Mouse (Mus musculus): ENCODE data around the gene Bckdhb. TPM values are rescaled to one million over a fixed set of nuclear protein-coding genes. Genes with fewer than 3 reads are reported as not detected.

Bckdhb gene
- polyA plus RNA-seq, 1 experiment, result 6.1 TPM

DNA sequence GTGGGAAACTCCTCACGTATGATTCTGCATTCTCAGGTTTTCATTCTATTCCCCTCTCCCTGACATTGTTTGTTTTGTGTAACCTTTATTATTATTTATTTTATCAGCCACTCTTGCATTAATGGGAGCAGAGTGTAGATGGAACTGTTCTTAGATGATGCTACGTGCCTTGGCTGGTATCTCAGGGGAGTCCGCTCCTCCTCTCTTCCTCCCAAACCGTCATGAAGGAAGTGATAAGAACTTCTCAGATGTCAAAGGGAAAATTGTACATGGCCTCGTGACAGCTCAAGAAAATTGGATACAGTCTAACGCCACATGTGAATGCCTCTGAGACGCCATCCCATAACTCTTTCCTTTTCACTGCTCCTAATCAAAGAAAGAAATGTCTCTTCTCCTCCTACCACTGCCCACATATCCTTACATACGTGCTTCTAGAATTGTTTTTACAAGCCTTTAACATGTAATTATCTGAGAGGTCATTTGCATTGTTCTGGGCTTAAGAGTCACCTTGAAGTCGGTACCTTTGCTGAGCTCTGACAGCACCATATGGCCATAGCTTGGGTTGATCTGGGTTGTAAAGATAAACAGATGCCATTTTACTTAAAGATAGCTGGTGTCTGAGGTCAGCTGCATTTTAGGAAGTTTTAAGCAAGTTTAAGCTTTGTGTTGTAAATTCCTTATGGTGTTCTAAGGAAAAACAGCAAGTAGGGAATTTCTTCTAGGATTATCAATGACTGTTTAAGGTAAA, 165.5 kb downstream of the Bckdhb start:
- WGBS, result 85% methylated on average over 9 of the region's 9 CpGs
- no peak for DNase-seq (ENCODE audit: low read depth, low spot score)

DNA sequence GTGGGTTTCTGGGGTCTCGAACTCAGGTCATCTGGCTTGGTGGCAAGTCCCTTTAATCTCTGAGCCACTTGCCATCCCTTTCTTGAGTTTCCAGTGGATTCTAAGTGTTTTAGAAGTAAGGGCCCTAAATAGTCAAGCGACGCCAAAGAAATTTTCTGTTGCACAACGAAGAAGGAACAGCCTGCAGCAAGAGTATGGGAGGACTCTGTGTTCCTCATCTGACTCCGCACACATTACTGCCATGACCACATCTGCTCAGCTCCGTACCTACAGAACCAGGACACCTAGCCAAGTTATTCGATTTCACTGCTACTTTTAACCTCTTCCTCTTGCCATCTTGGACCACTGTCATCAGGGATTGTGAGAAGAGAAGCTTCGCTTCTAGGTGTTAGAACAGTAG, 168.0 kb downstream of the Bckdhb start:
- no peak for DNase-seq (ENCODE audit: low read depth, low spot score)

GRCm38 (mm10) chr9:84094111-84094510, 169.2 kb downstream of the Bckdhb start:
- DNase-seq (ENCODE audit: low read depth, low spot score), result no peak
- 86% methylated on average over 6 of the region's 6 CpGs for WGBS

More for the DNA sequence above, 168.0 kb downstream of the Bckdhb start:
- WGBS, result 93% methylated on average over 8 of the region's 8 CpGs

GRCm38 (mm10) chr9:84096484-84097015, 171.6 kb downstream of the Bckdhb start:
- no peak for DNase-seq (ENCODE audit: low read depth, low spot score)
- WGBS, result 97% methylated on average over 13 of the region's 13 CpGs

GRCm38 (mm10) chr9:84103344-84103743, 178.4 kb downstream of the Bckdhb start:
- no peak for DNase-seq (ENCODE audit: low read depth, low spot score)
- 94% methylated on average over 7 of the region's 7 CpGs for WGBS

DNA sequence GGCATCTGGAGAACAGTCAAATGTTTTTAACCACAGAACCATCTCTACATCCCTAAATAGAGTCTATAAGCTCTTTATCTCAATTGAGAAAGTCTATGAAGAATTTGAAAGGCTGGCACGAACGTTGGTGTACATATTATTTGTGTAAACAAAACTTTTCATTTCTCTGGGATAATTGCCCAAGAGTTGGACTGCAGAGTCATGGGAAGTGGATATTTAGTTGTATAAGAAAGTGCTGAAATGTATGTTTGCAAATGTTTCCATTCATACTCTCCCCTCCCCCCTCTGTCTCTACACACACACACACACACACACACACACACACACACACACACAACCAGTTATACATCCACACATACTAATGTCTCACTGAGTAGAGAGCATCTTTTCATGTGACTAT, 181.5 kb downstream of the Bckdhb start:
- no peak for DNase-seq (ENCODE audit: low read depth, low spot score)
- 16% methylated on average over 2 of the region's 2 CpGs for WGBS

- DNase-seq (ENCODE audit: low read depth, low spot score), result no peak
- 19% methylated on average over 20 of the region's 20 CpGs for WGBS
Measured at GRCm38 (mm10) chr9:84107045-84107813, 182.3 kb downstream of the Bckdhb start.

DNA sequence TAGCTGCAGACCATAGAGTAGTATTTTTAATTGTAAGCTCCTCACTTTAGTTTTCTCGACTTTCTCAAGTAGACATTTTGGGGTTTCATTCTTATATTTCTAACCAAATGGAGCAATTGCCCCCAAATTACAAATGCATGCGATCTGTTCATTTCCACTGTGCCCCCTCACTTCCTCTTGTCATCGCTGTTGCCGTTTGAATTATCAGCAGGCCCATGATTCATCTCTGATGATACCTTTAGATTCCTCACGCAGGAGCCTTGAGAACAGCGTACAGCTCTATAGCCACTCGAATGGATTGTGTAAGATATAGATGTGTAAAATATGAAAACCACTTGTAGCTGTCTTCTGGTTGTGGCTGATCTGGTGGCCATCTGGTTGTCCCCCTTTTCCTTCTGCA, 183.6 kb downstream of the Bckdhb start:
- 91% methylated on average over 7 of the region's 7 CpGs for WGBS
- DNase-seq (ENCODE audit: low read depth, low spot score), result no peak

- DNase-seq (ENCODE audit: low read depth, low spot score), result no peak
- WGBS, result 73% methylated on average over 6 of the region's 6 CpGs
Measured at GRCm38 (mm10) chr9:84109777-84110478, 185.0 kb downstream of the Bckdhb start.

DNA sequence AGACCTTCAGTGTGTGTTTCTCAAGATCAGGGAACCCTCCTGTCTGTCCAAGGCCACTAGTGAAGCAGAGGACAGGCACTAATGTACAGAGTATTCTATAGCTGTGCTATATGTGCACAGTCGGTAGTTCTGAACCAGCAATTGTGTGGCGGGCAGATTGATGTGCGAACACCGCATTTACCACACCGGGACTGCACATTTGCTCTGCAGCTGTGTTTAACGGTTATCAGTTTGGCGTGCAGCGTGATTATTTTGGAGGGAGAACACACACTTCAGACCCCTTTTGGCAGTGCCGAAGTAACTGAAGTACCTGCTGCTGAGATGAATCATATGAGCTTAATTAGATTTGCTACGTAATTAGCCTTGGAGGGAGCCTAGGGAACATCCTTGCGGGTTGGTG, 185.7 kb downstream of the Bckdhb start:
- 83% methylated on average over 11 of the region's 11 CpGs for WGBS
- DNase-seq (ENCODE audit: low read depth, low spot score), result no peak

DNA sequence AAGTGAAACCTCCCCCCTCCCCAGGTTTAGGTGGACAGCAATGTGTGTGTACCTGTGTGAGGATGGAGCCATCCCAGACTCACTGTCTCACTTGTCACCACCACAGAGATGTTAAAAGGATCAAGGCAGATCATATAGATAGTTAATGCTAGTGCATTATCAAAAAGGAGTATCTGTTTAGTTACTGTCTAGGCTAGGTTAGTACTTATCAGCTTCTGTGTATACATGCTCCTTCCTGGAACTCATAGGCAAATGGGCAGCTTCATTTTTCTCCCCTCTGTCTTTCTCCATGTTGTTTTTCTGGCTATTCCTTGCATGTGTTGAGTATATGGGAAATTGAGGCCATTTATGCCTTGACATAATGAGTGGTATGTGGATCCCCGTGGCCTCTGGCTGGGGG, 187.4 kb downstream of the Bckdhb start:
- WGBS, result 50% methylated on average over 1 of the region's 1 CpGs
- no peak for DNase-seq (ENCODE audit: low read depth, low spot score)

DNA sequence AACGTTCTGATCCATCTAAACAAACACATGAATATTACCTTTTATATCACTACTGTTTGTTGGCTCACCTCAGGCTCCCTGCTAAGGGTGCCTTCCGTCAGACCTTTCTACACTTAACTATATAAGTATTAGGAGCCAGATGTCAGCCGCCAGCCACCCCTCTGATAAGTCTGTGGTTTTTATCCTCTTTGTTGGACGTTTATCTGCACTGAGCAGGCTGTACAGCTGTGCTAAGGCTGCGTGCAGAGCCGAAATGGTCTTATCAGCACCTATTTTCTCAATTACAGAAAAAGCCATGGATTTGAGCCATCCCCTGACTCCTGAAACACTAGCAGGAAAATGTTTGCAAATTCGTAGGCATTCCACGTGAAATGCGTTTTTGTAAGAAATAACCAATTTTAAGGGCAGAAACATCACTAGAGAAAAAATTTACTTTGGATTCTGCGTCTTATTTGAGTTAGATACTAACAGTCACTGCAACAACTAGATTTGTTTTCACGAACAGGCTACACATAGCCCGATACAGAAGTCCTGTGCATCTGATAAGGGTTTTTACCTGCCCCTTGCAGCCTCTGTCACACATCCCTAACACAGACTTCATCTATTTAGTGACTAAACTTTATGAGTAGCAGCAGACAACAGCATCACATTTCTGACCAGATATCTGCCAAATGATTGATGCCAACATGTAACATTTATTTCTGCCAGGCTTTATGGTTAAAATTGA, 188.1 kb downstream of the Bckdhb start:
- 84% methylated on average over 12 of the region's 12 CpGs for WGBS
- DNase-seq (ENCODE audit: low read depth, low spot score), result no peak

- WGBS, result 79% methylated on average over 13 of the region's 13 CpGs
- DNase-seq (ENCODE audit: low read depth, low spot score), result no peak
Measured at GRCm38 (mm10) chr9:84114254-84114653, 189.3 kb downstream of the Bckdhb start.

DNA sequence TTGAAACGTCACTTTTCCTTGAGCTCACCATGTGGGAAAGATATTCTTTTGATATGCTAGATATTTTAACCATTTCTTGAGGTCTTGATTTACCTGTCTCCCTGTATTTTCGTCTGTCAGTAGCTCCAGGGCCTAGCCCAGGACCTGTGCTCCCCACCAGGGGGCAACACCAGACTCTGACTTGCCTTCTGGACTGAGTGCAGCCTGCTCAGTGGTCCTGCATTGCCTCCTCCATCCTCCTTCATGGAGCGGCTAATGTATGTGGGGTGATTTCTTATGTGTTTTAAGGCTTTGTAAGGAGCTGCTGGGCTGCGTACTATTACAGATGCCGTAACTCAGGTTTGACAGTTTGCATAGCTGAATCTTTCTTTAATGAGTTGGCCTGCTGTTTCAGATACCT, 192.4 kb downstream of the Bckdhb start:
- WGBS, result 87% methylated on average over 5 of the region's 5 CpGs
- DNase-seq (ENCODE audit: low read depth, low spot score), result no peak

- 96% methylated on average over 5 of the region's 5 CpGs for WGBS
- DNase-seq (ENCODE audit: low read depth, low spot score), result no peak
Measured at GRCm38 (mm10) chr9:84124996-84125395, 200.1 kb downstream of the Bckdhb start.

DNA sequence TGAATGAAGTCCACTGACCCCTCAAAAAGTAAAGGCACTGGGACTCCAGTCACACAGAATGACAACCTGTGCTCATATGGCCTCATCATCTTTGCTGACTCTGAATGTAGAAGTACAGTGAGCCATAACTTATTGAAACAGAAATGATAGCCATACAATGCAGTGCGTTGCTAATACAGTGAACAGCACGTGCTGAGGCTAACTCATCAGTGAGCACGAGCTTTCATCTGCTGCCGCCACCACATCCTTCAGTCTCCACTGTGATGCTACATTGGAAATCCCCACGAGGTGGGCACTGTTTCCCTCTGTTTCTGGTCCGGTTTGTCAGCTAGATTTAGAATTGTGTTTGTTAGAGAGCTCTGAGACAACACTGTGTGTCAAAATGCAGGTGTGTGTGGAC, 205.4 kb downstream of the Bckdhb start:
- DNase-seq (ENCODE audit: low read depth, low spot score), result no peak
- WGBS, result 89% methylated on average over 6 of the region's 6 CpGs

DNA sequence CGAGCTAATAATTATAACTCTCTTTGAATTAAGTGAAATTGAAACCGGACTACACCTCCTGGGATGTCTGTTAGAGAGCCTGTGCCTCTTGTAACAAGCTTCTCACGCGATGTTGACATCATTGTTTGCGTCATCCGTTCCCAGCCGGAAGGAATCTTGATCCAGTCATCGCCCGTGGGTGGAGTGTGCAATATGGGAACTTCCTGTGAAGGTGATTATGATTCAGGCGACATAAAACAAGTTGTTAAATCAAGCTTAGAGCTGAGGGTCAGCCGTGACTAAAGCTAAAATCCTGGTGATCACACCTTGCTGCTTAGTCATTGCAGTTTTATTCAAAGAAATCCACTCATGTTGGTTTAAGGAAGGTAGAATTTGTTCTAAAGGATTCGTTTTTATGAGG, 210.1 kb downstream of the Bckdhb start:
- DNase-seq (ENCODE audit: low read depth, low spot score), result no peak
- WGBS, result 73% methylated on average over 12 of the region's 12 CpGs

- no peak for DNase-seq (ENCODE audit: low read depth, low spot score)
- 93% methylated on average over 6 of the region's 6 CpGs for WGBS
Measured at GRCm38 (mm10) chr9:84137192-84137591, 212.2 kb downstream of the Bckdhb start.

DNA sequence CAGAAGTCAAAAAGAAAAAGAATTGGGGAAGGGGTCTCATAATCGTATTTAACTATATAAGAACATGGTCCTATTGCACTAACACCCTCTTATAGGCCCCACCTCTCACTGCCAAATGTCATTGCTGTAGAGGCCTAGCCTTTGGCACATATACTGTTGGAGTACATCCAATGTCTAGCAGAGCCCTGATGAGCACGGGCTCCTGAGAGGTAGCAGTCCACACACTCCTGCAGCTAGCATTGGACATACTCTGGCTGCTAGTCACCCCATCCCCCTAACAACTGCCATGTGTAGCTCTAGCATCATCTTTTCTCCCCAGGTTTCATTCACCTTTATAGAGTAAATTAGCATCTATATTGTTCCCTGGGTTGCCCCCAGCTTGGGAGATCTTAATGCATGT, 223.2 kb downstream of the Bckdhb start:
- WGBS, result 74% methylated on average over 2 of the region's 2 CpGs

More for the DNA sequence above, 223.2 kb downstream of the Bckdhb start:
- no peak for DNase-seq (ENCODE audit: low read depth, low spot score)
